In genomic region chr9:108809188-108809587, GRCm38 (mm10) we compare ENCODE assay signal across 8 mouse cellular contexts. TPM values are rescaled to one million over a fixed set of nuclear protein-coding genes. Genes with fewer than 3 reads are reported as not detected.
A peak's percentile ranks its signal among the peaks of the same experiment; 100 is the strongest.
DNase-seq lines count a peak whose midpoint lies in the region; ATAC-seq and TF ChIP-seq lines count a peak whose summit lies in the region.

No protein-coding gene starts in this region.

- peak overlapping the region; percentile 36; the same call in 1 of the 2 replicates for H3K27ac ChIP-seq in liver, adult 2 months (replicated peaks; ENCODE audit: insufficient read depth, low read depth, low read length)
- peak overlapping the region; percentile 12 to 14; a peak in 2 of 4 replicates for H3K27ac ChIP-seq in heart, embryonic 14.5 days (replicated peaks in 1 of 2; ENCODE audit: control insufficient read depth in 1 of 2, insufficient read depth in 1 of 2, low read depth in 2 of 2, low read length in 2 of 2)

- peak; percentile 51; the same call in 1 of the 2 replicates for ATAC-seq in heart, embryonic 14.5 days (ENCODE audit: insufficient number of reproducible peaks, insufficient read depth, low FRiP score, low read depth)
- peak; percentile 56 for ATAC-seq in megakaryocyte, adult 5-6 weeks (ENCODE audit: poor library complexity, severe bottlenecking)
- ATAC-seq in activated CD4-positive, CD25-positive, alpha-beta regulatory T cell, adult 4 months: no peak

- H3K9ac ChIP-seq in liver, adult 2 months (ENCODE audit: low read depth, low read length): no peak overlapping the region
- peak overlapping the region; percentile 90; the same call in 1 of the 2 replicates for H3K9ac ChIP-seq in heart, embryonic 14.5 days (ENCODE audit: low read length)

- 66% methylated on average over 5 of the region's 5 CpGs for WGBS in liver, adult 2 months
- WGBS in heart, embryonic 14.5 days: 42% methylated on average over 5 of the region's 5 CpGs

- no peaks in the 10 kb centered on the region for H3K27me3 ChIP-seq in liver, adult 2 months (ENCODE audit: control insufficient read depth, insufficient read depth, low read length)
- H3K27me3 ChIP-seq in heart, embryonic 14.5 days (ENCODE audit: control insufficient read depth, insufficient read depth, low read length): no peaks in the 10 kb centered on the region

- no peak for DNase-seq in liver, adult 2 months (ENCODE audit: extremely low read depth, low read depth, low spot score)
- DNase-seq in liver: no peak
- DNase-seq in kidney, postnatal 14 days: peak; percentile 65
- DNase-seq in left cerebral cortex, postnatal 10 days (ENCODE audit: extremely low spot score in 1 of 2, low spot score in 2 of 2): no peak
- DNase-seq in retina, embryonic 14.5 days (ENCODE audit: low spot score): no peak

- TF ChIP-seq POLR2A in liver, adult 2 months (IDR thresholded peaks at IDR 0.05; ENCODE audit: extremely low read depth, insufficient read depth, low read length): no peak

- intact Hi-C loops in left cerebral cortex, postnatal 10 days (cut with DNase I): loop anchor here (5.0 kb wide), 1 partner anchor 57 kb away; no protein-coding TSS in a partner anchor

- no peaks in the 10 kb centered on the region for H3K79me2 ChIP-seq in liver, adult 2 months (ENCODE audit: control insufficient read depth, insufficient read depth, low read length)

- peaks cover 4% of the 10 kb centered on the region; the same call in 1 of the 2 replicates for H3K4me1 ChIP-seq in liver, adult 2 months (ENCODE audit: control insufficient read depth, insufficient read depth, low read length)
- peaks cover 16 to 42% of the 10 kb centered on the region in 2 experiments for H3K4me1 ChIP-seq in heart, embryonic 14.5 days (ENCODE audit: control insufficient read depth in 2 of 2, insufficient read depth in 2 of 2, low read length in 2 of 2)

- H3K4me3 ChIP-seq in liver, adult 2 months (ENCODE audit: insufficient read depth, low read depth, low read length): no peak overlapping the region
- H3K4me3 ChIP-seq in heart, embryonic 14.5 days (ENCODE audit: control insufficient read depth in 1 of 2, insufficient read depth in 1 of 2, low read depth in 1 of 2, low read length in 2 of 2): peak overlapping the region; percentile 53 to 74

- no peak for TF ChIP-seq CTCF in liver, adult 2 months (IDR thresholded peaks at IDR 0.05; ENCODE audit: low read depth, low read length)

- H3K4me2 ChIP-seq in heart, embryonic 14.5 days (ENCODE audit: low read length): peak overlapping the region; percentile 82

- H3K36me3 ChIP-seq in liver, adult 2 months (ENCODE audit: control insufficient read depth, insufficient read depth, low read length): peaks cover 18% of the 10 kb centered on the region
- peaks cover 63% of the 10 kb centered on the region for H3K36me3 ChIP-seq in heart, embryonic 14.5 days (ENCODE audit: control insufficient read depth, insufficient read depth, low read length)

- no peaks in the 10 kb centered on the region for H3K9me3 ChIP-seq in heart, embryonic 14.5 days (ENCODE audit: control insufficient read depth, low read length)

RNA-seq across cellular contexts. Expression of gene Nckipsd, which starts 1.0 kb away (rescaled TPM):
- 2.2 and 2.8 TPM in 2 replicates for total RNA-seq in liver, adult 2 months (2014; rRNA removed)
- polyA plus RNA-seq in liver, adult 2 months (2012; rRNA removed): 5.8 and 7.7 TPM in 2 replicates
- polyA plus RNA-seq in heart, embryonic 14.5 days (2014; fragmentation: Nextera tagmentation; extraction: Ambion mirVana): 8.5 and 10.5 TPM in 2 replicates
- 13.9 and 19.3 TPM in 2 replicates for total RNA-seq in megakaryocyte, adult 5-6 weeks (2015)
- 11.5 and 14.8 TPM in 2 replicates for total RNA-seq in megakaryocyte, adult 5-6 weeks (2017)
- 1 to 10 TPM; 3.9 to 7.3 TPM for polyA plus RNA-seq in activated CD4-positive, CD25-positive, alpha-beta regulatory T cell, adult 4 months (2017; shearing (Covaris generic))
- 10 to 100 TPM; 27.7 to 31.7 TPM for total RNA-seq in left cerebral cortex, postnatal 10 days (2021)

RNA-seq across cellular contexts. Expression of gene Celsr3, which starts 16.9 kb away (rescaled TPM):
- total RNA-seq in liver, adult 2 months (2014; rRNA removed): under 0.01 TPM in 1 of 2 replicates, not detected in the other
- polyA plus RNA-seq in liver, adult 2 months (2012; rRNA removed): not detected in 2 replicates
- 0.01 and 0.12 TPM in 2 replicates for polyA plus RNA-seq in heart, embryonic 14.5 days (2014; fragmentation: Nextera tagmentation; extraction: Ambion mirVana)
- 3.9 and 5.7 TPM in 2 replicates for total RNA-seq in megakaryocyte, adult 5-6 weeks (2015)
- total RNA-seq in megakaryocyte, adult 5-6 weeks (2017): 2.4 and 3.3 TPM in 2 replicates
- polyA plus RNA-seq in activated CD4-positive, CD25-positive, alpha-beta regulatory T cell, adult 4 months (2017; shearing (Covaris generic)): not detected
- 10 to 100 TPM; 57.2 to 62.0 TPM for total RNA-seq in left cerebral cortex, postnatal 10 days (2021)

RNA-seq across cellular contexts. Expression of gene Ip6k2, which starts 25.6 kb away (rescaled TPM):
- total RNA-seq in liver, adult 2 months (2014; rRNA removed): 78.6 and 87.2 TPM in 2 replicates
- polyA plus RNA-seq in liver, adult 2 months (2012; rRNA removed): 47.1 and 52.8 TPM in 2 replicates
- polyA plus RNA-seq in heart, embryonic 14.5 days (2014; fragmentation: Nextera tagmentation; extraction: Ambion mirVana): 45.0 and 45.6 TPM in 2 replicates
- total RNA-seq in megakaryocyte, adult 5-6 weeks (2015): 10.6 and 15.8 TPM in 2 replicates
- 30.6 and 35.4 TPM in 2 replicates for total RNA-seq in megakaryocyte, adult 5-6 weeks (2017)
- 10 to 100 TPM; 13.2 to 15.8 TPM for polyA plus RNA-seq in activated CD4-positive, CD25-positive, alpha-beta regulatory T cell, adult 4 months (2017; shearing (Covaris generic))
- total RNA-seq in left cerebral cortex, postnatal 10 days (2021): 100 to 1,000 TPM; 165 to 170 TPM

RNA-seq across cellular contexts. Expression of gene Slc26a6, which starts 43.9 kb away (rescaled TPM):
- 5.5 and 5.6 TPM in 2 replicates for total RNA-seq in liver, adult 2 months (2014; rRNA removed)
- 5.4 and 6.7 TPM in 2 replicates for polyA plus RNA-seq in liver, adult 2 months (2012; rRNA removed)
- polyA plus RNA-seq in heart, embryonic 14.5 days (2014; fragmentation: Nextera tagmentation; extraction: Ambion mirVana): 7.6 and 8.7 TPM in 2 replicates
- total RNA-seq in megakaryocyte, adult 5-6 weeks (2015): 10.0 and 14.2 TPM in 2 replicates
- 2.7 and 4.5 TPM in 2 replicates for total RNA-seq in megakaryocyte, adult 5-6 weeks (2017)
- polyA plus RNA-seq in activated CD4-positive, CD25-positive, alpha-beta regulatory T cell, adult 4 months (2017; shearing (Covaris generic)): 1 to 10 TPM; 6.0 to 9.3 TPM
- total RNA-seq in left cerebral cortex, postnatal 10 days (2021): 10 to 100 TPM; 35.3 to 41.3 TPM

Comparison
In these comparisons a context has a peak if more than half of its experiments do, and no peak if none do; other contexts are left out.
1. RNA of gene Celsr3, which starts 16.9 kb away (total RNA-seq): 57.2 to 62.0 TPM in left cerebral cortex, postnatal 10 days; 2.4 to 5.7 TPM in megakaryocyte, adult 5-6 weeks and under 0.01 TPM in liver, adult 2 months; every median in the first group is over 4 times any median in the second.